Mouse (Mus musculus) layer of hippocampus, adult 11-12 months (tissue): ENCODE results near the gene Klhl26.

Experiments used
- DNase-seq: peaks from one replicate; pipeline ENCODE4 v3.0.0; 2022; ENCODE audit warnings: low spot score

Klhl26 gene

GRCm38 (mm10) chr8:70477269-70477982, 658 bp upstream of the Klhl26 start:
- DNase-seq = no peak

GRCm38 (mm10) chr8:70471856-70472255, 4.9 kb downstream of the Klhl26 start:
- no peak for DNase-seq

- DNase-seq = no peak
Observed at GRCm38 (mm10) chr8:70469938-70470337, 6.8 kb downstream of the Klhl26 start.

- no peak for DNase-seq
Observed at GRCm38 (mm10) chr8:70469295-70469916, 7.4 kb downstream of the Klhl26 start.

GRCm38 (mm10) chr8:70468733-70469132, 8.0 kb downstream of the Klhl26 start:
- no peak for DNase-seq

- no peak for DNase-seq
Observed at GRCm38 (mm10) chr8:70467907-70468306, 8.9 kb downstream of the Klhl26 start.

GRCm38 (mm10) chr8:70467229-70467725, 9.5 kb downstream of the Klhl26 start:
- DNase-seq = no peak

- DNase-seq = no peak
Observed at GRCm38 (mm10) chr8:70466771-70467170, 10.0 kb downstream of the Klhl26 start.

GRCm38 (mm10) chr8:70466305-70466704, 10.5 kb downstream of the Klhl26 start:
- DNase-seq = no peak

- DNase-seq = no peak
Observed at GRCm38 (mm10) chr8:70465701-70466100, 11.1 kb downstream of the Klhl26 start.

- DNase-seq = no peak
Observed at GRCm38 (mm10) chr8:70464162-70464561, 12.6 kb downstream of the Klhl26 start.

- peak; percentile 76 for DNase-seq
Observed at GRCm38 (mm10) chr8:70463306-70463705, 13.5 kb downstream of the Klhl26 start.

- peak; percentile 24 for DNase-seq
Observed at GRCm38 (mm10) chr8:70462516-70462813, 14.3 kb downstream of the Klhl26 start.

GRCm38 (mm10) chr8:70461765-70462515, 14.8 kb downstream of the Klhl26 start:
- peak; percentile 21 for DNase-seq

GRCm38 (mm10) chr8:70460606-70461005, 16.2 kb downstream of the Klhl26 start:
- peak; percentile 41 for DNase-seq

GRCm38 (mm10) chr8:70460199-70460598, 16.6 kb downstream of the Klhl26 start:
- no peak for DNase-seq

- DNase-seq = no peak
Observed at GRCm38 (mm10) chr8:70459636-70460035, 17.1 kb downstream of the Klhl26 start.

GRCm38 (mm10) chr8:70458462-70458861, 18.3 kb downstream of the Klhl26 start:
- DNase-seq = no peak

GRCm38 (mm10) chr8:70457882-70458281, 18.9 kb downstream of the Klhl26 start:
- DNase-seq = no peak

- no peak for DNase-seq
Observed at GRCm38 (mm10) chr8:70456996-70457395, 19.8 kb downstream of the Klhl26 start.

- DNase-seq = no peak
Observed at GRCm38 (mm10) chr8:70453852-70454251, 22.9 kb downstream of the Klhl26 start.

GRCm38 (mm10) chr8:70452196-70452966, 24.4 kb downstream of the Klhl26 start:
- no peak for DNase-seq
